Mouse (Mus musculus): ENCODE data around the gene Pcyt2. TPM values are rescaled to one million over a fixed set of nuclear protein-coding genes. Genes with fewer than 3 reads are reported as not detected.
A peak's percentile ranks its signal among the peaks of the same experiment; 100 is the strongest.

Gene Pcyt2
- total and polyA plus RNA-seq, 2 experiments = 494 to 1,652 TPM

GRCm38 (mm10) chr11:120609250-120609649, 8.5 kb downstream of the Pcyt2 start:
- 27% methylated on average over 8 of the region's 8 CpGs for WGBS
- Histone ChIP-seq H3K79me2 (ENCODE audit: control insufficient read depth, insufficient read depth, low read length) (no peaks in the 10 kb centered on the region), H3K27me3 (ENCODE audit: control insufficient read depth, insufficient read depth, low read length) (no peaks in the 10 kb centered on the region), H3K4me1 (ENCODE audit: control insufficient read depth, insufficient read depth, low read length) (peaks cover 14% of the 10 kb centered on the region), H3K27ac (replicated peaks; ENCODE audit: insufficient read depth, low read depth, low read length) (peak overlapping the region; percentile 24; the same call in 1 of the 2 replicates), H3K36me3 (ENCODE audit: control insufficient read depth, insufficient read depth, low read length) (peaks cover 32% of the 10 kb centered on the region), H3K4me3 (ENCODE audit: insufficient read depth, low read depth, low read length) (no peak overlapping the region), H3K9ac (ENCODE audit: low read depth, low read length) (peak overlapping the region; percentile 49; the same call in 1 of the 2 replicates)
- DNase-seq (ENCODE audit: extremely low read depth, low read depth, low spot score) = peak; percentile 75
- TF ChIP-seq CTCF (IDR thresholded peaks at IDR 0.05; ENCODE audit: low read depth, low read length) (no peak), POLR2A (IDR thresholded peaks at IDR 0.05; ENCODE audit: extremely low read depth, insufficient read depth, low read length) (0 out of 2 replicates have a peak, but pooled peaks have one; percentile 5)

GRCm38 (mm10) chr11:120608241-120609034, 9.3 kb downstream of the Pcyt2 start, which contains the start of gene Npb:
Npb (plus strand) TSS chr11:120608477.
- no peaks in the 10 kb centered on the region for H3K27me3 ChIP-seq (ENCODE audit: control insufficient read depth, insufficient read depth, low read length)
- WGBS = 12% methylated on average over 45 of the region's 45 CpGs
- peaks cover 24% of the 10 kb centered on the region for H3K36me3 ChIP-seq (ENCODE audit: control insufficient read depth, insufficient read depth, low read length)
- DNase-seq (ENCODE audit: extremely low read depth, low read depth, low spot score) = peak; percentile 63
- no peak within 1 kb of the TSS for H3K4me3 ChIP-seq (ENCODE audit: insufficient read depth, low read depth, low read length)
- H3K9ac ChIP-seq (ENCODE audit: low read depth, low read length) = peak within 1 kb of the TSS; percentile 49; the same call in 1 of the 2 replicates
- peaks cover 7% of the 10 kb centered on the region; the same call in 1 of the 2 replicates for H3K4me1 ChIP-seq (ENCODE audit: control insufficient read depth, insufficient read depth, low read length)
- peak within 1 kb of the TSS; percentile 24 for H3K27ac ChIP-seq (replicated peaks; ENCODE audit: insufficient read depth, low read depth, low read length)
- 0 out of 2 replicates have a peak, but pooled peaks have one; percentile 26 for TF ChIP-seq POLR2A (IDR thresholded peaks at IDR 0.05; ENCODE audit: extremely low read depth, insufficient read depth, low read length)
- TF ChIP-seq CTCF (IDR thresholded peaks at IDR 0.05; ENCODE audit: low read depth, low read length) = peak; percentile 3; the same call in 1 of the 2 replicates
- H3K79me2 ChIP-seq (ENCODE audit: control insufficient read depth, insufficient read depth, low read length) = no peaks in the 10 kb centered on the region

- TF ChIP-seq CTCF (IDR thresholded peaks at IDR 0.05; ENCODE audit: low read depth, low read length) = no peak
- Histone ChIP-seq H3K79me2 (ENCODE audit: control insufficient read depth, insufficient read depth, low read length) (no peaks in the 10 kb centered on the region), H3K4me3 (ENCODE audit: insufficient read depth, low read depth, low read length) (no peak overlapping the region), H3K9ac (ENCODE audit: low read depth, low read length) (no peak overlapping the region), H3K36me3 (ENCODE audit: control insufficient read depth, insufficient read depth, low read length) (peaks cover 13% of the 10 kb centered on the region), H3K27ac (replicated peaks; ENCODE audit: insufficient read depth, low read depth, low read length) (no peak overlapping the region), H3K4me1 (ENCODE audit: control insufficient read depth, insufficient read depth, low read length) (0 out of 2 replicates have a peak, but pooled peaks cover 3% of the 10 kb centered on the region), H3K27me3 (ENCODE audit: control insufficient read depth, insufficient read depth, low read length) (no peaks in the 10 kb centered on the region)
- no peak for DNase-seq (ENCODE audit: extremely low read depth, low read depth, low spot score)
- WGBS = 74% methylated on average over 4 of the region's 4 CpGs
These were observed 11.0 kb downstream of the Pcyt2 start for GRCm38 (mm10) chr11:120606764-120607163.

- no peak for DNase-seq (ENCODE audit: extremely low read depth, low read depth, low spot score)
- no peak overlapping the region for H3K4me3 ChIP-seq (ENCODE audit: insufficient read depth, low read depth, low read length)
- WGBS = 90% methylated on average over 7 of the region's 7 CpGs
- peaks cover 4% of the 10 kb centered on the region; the same call in 1 of the 2 replicates for H3K36me3 ChIP-seq (ENCODE audit: control insufficient read depth, insufficient read depth, low read length)
- H3K4me1 ChIP-seq (ENCODE audit: control insufficient read depth, insufficient read depth, low read length) = 0 out of 2 replicates have a peak, but pooled peaks cover 3% of the 10 kb centered on the region
- no peaks in the 10 kb centered on the region for H3K79me2 ChIP-seq (ENCODE audit: control insufficient read depth, insufficient read depth, low read length)
- H3K27me3 ChIP-seq (ENCODE audit: control insufficient read depth, insufficient read depth, low read length) = no peaks in the 10 kb centered on the region
- no peak overlapping the region for H3K27ac ChIP-seq (replicated peaks; ENCODE audit: insufficient read depth, low read depth, low read length)
- TF ChIP-seq POLR2A (IDR thresholded peaks at IDR 0.05; ENCODE audit: extremely low read depth, insufficient read depth, low read length) (no peak), CTCF (IDR thresholded peaks at IDR 0.05; ENCODE audit: low read depth, low read length) (no peak)
- H3K9ac ChIP-seq (ENCODE audit: low read depth, low read length) = no peak overlapping the region
These were observed 12.1 kb downstream of the Pcyt2 start for GRCm38 (mm10) chr11:120605667-120606066.

DNA sequence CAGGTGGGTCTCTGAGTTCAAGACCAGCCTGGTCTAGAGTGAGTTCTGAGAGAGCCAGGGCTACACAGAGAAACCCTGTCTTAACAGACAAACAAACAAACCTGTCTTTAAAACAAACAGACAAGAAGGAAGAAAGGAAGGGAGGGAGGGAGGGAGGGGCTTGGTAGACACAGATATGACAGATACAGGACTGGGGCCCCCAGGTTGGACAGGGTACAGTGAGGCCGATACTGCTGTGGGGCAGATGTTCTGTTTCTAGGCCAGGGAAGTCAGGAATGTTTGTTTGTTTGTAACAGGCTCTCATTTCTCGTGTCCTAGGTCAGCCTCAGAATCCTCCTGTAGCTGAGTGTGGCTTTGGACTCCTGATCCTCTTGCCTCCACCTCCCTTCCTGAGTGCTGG, 14.2 kb downstream of the Pcyt2 start:
- no peaks in the 10 kb centered on the region for H3K27me3 ChIP-seq (ENCODE audit: control insufficient read depth, insufficient read depth, low read length)
- H3K9ac ChIP-seq (ENCODE audit: low read depth, low read length) = no peak overlapping the region
- peaks cover 3% of the 10 kb centered on the region; the same call in 1 of the 2 replicates for H3K36me3 ChIP-seq (ENCODE audit: control insufficient read depth, insufficient read depth, low read length)
- no peak for DNase-seq (ENCODE audit: extremely low read depth, low read depth, low spot score)
- peaks cover 5% of the 10 kb centered on the region; the same call in 1 of the 2 replicates for H3K4me1 ChIP-seq (ENCODE audit: control insufficient read depth, insufficient read depth, low read length)
- no peak overlapping the region for H3K4me3 ChIP-seq (ENCODE audit: insufficient read depth, low read depth, low read length)
- H3K27ac ChIP-seq (replicated peaks; ENCODE audit: insufficient read depth, low read depth, low read length) = no peak overlapping the region
- TF ChIP-seq CTCF (IDR thresholded peaks at IDR 0.05; ENCODE audit: low read depth, low read length) = no peak
- no peak for TF ChIP-seq POLR2A (IDR thresholded peaks at IDR 0.05; ENCODE audit: extremely low read depth, insufficient read depth, low read length)
- no peaks in the 10 kb centered on the region for H3K79me2 ChIP-seq (ENCODE audit: control insufficient read depth, insufficient read depth, low read length)
- 83% methylated on average over 2 of the region's 2 CpGs for WGBS
